ENCODE assay signal across 8 mouse cellular contexts in genomic region chr2:29523918-29524811, GRCm38 (mm10).
DNase-seq lines count a peak whose midpoint lies in the region; ATAC-seq lines count a peak whose summit lies in the region.

No protein-coding gene starts in this region.

- H3K4me3 ChIP-seq in hindbrain, embryonic 13.5 days: no peak overlapping the region
- no peak overlapping the region for H3K4me3 ChIP-seq in midbrain, embryonic 10.5 days

- intact Hi-C loops in left cerebral cortex, postnatal 4 days (cut with DNase I): no loop called here
- intact Hi-C loops in left cerebral cortex, postnatal 25 days (cut with DNase I): no loop called here

- DNase-seq in adrenal gland, adult (ENCODE audit: inconsistent age in 2 of 2, low spot score in 1 of 2): peak; percentile 27 to 66
- DNase-seq in adrenal gland, adult 18-20 months (ENCODE audit: low spot score in 2 of 2): no peak
- peak; percentile 93 for DNase-seq in left cerebral cortex, postnatal 4 days
- no peak for DNase-seq in left cerebral cortex, postnatal 25 days (ENCODE audit: low spot score in 2 of 2)
- DNase-seq in midbrain, embryonic 10.5 days (ENCODE audit: low spot score): peak; percentile 26
- no peak for DNase-seq in frontal cortex, postnatal 14 days (ENCODE audit: low spot score in 2 of 2)
- no peak for DNase-seq in frontal cortex, postnatal 25 days (ENCODE audit: low spot score in 2 of 2)

- H3K9me3 ChIP-seq in hindbrain, embryonic 13.5 days: no peaks in the 10 kb centered on the region
- no peaks in the 10 kb centered on the region for H3K9me3 ChIP-seq in midbrain, embryonic 10.5 days (replicated peaks)

- H3K9ac ChIP-seq in hindbrain, embryonic 13.5 days: peak overlapping the region; percentile 29

- ATAC-seq in hindbrain, embryonic 13.5 days (ENCODE audit: low FRiP score): no peak

- peaks cover 49% of the 10 kb centered on the region for H3K4me1 ChIP-seq in hindbrain, embryonic 13.5 days (replicated peaks)
- peaks cover 60% of the 10 kb centered on the region for H3K4me1 ChIP-seq in midbrain, embryonic 10.5 days

- H3K4me2 ChIP-seq in hindbrain, embryonic 13.5 days: no peak overlapping the region

- WGBS in hindbrain, embryonic 13.5 days: 51% methylated on average over 12 of the region's 12 CpGs
- 76% methylated on average over 12 of the region's 12 CpGs for WGBS in midbrain, embryonic 10.5 days

- no peaks in the 10 kb centered on the region for H3K27me3 ChIP-seq in hindbrain, embryonic 13.5 days
- H3K27me3 ChIP-seq in midbrain, embryonic 10.5 days (ENCODE audit: low read depth, poor library complexity, severe bottlenecking): peaks cover 92% of the 10 kb centered on the region

- no peaks in the 10 kb centered on the region; the same call in 1 of the 2 replicates for H3K36me3 ChIP-seq in hindbrain, embryonic 13.5 days
- no peaks in the 10 kb centered on the region for H3K36me3 ChIP-seq in midbrain, embryonic 10.5 days

- peak overlapping the region; percentile 52 for H3K27ac ChIP-seq in hindbrain, embryonic 13.5 days
- H3K27ac ChIP-seq in midbrain, embryonic 10.5 days (replicated peaks): peak overlapping the region; percentile 68

Comparison
In these comparisons a context has a peak if more than half of its experiments do, and no peak if none do; other contexts are left out.
1. DNase-seq: peak in adrenal gland, adult (2 of 2), left cerebral cortex, postnatal 4 days (single experiment) and midbrain, embryonic 10.5 days (single experiment); none in adrenal gland, adult 18-20 months (0 of 2), left cerebral cortex, postnatal 25 days (0 of 2), frontal cortex, postnatal 14 days (0 of 2) and frontal cortex, postnatal 25 days (0 of 2).